Mouse (Mus musculus) A20 (cell line): Measurements from ENCODE around the gene Cib2.
"Not testable (repeated sequence)": the region's sequence is repeated elsewhere in the genome, so short reads cannot be mapped to it uniquely, and the experiment has no call there.

Source experiments
- DNase-seq: peaks from one replicate; pipeline ENCODE4 v3.0.0-alpha.2; 2011; ENCODE audit warnings: low read depth, low spot score

The Cib2 gene

DNA sequence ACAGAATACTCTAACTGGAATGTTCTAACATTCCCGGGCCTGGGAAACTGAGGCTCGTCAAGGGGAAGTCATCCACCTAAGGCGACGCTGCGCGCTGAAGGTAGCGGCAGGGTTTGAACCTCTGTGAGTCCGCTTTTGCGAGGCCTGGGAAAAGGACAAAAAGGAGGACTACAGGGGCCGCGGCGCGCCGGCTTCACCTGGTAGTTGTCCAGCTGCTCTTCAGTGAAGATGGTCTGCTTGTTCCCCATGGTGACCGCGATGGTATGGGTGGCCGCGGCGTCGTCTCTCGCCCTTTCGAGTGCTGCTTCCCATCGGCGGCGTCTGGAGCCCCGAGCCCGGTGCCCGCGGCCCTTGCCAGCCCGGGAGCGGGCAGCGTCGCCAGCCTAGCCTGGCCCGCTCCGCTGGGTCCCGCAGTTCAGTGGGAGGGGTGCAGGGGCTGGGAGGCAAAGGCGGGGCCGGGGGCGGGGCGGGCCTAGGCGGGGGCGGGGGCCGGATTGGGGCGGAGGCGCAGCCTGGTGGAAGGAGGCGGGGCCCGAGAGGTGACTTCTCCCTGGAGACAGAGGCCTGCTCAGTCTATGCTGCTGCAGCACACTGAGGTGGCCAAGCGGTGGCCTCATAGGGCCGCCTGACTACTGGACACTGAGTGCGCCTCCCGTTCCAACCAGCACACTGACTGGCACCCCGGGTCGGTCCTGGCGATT, at the start of gene Cib2:
Gene Cib2 (minus strand): TSS at position 448 of the 701 bp plus-strand sequence.
- DNase-seq, result peak; percentile 64

DNA sequence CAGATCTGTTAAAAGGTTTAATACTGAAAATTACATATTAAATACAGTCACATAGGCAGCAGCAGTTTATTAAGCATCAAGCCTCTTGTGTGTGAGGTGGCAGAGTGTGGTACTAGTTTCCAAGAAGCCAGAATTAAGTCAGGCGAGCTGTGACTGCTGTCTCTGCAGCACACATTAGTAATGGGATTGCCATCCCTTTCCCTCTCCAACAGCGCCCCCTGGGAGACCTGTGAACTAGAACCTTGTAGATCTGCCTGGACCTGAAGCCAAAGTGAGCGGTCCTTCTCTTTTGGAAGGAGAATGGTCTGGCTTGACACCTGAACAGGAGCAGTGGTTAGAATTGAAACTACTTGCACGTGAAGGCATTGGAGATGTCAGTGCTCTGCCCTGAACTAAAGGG, 44.9 kb upstream of the Cib2 start:
- peak; percentile 54 for DNase-seq

DNA sequence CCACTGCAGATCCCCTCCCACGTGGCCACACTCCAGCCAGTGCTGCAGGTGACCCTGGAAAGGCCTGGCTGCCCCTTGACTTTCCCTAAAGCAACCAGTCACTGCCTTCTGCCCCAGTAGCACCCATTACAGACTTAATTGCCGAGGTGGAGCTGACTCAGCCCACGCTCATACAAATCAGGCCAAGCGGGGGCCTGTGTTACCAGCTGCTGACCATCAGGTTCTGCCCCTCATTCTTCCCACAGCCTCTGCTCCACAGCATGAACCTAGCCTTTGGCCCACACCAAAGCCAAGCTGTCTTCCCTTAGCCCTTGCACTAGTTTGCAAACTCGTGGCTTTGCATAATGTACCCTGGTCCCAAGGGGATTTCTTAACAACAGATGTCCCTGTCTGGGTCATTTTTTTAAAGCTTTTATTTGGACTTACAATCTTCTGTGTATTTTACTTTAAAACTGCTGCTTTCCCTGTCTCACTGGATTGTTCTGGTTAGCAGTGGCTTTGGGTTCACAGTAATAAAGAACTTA, 44.2 kb upstream of the Cib2 start:
- DNase-seq, result peak; percentile 19

DNA sequence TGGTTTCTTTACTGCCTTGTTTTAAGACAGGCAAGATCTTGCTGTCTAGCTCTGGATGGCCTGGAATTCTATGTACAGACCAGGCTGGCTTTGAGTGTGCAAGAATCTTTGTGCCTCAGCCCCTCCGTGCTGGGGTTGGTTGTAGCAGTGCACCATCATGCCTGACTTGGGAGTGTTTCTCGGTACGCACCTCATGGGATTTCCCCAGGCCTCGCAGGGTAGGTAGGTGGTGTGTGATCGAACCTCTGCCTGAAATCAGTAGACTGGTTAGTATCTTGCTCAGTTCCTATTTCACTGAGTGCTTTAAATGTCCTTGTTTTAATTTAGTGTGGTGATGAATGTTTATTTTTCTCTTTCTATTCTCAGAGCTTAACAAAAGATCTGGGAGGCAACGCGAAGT, 42.9 kb upstream of the Cib2 start:
- no peak for DNase-seq

DNA sequence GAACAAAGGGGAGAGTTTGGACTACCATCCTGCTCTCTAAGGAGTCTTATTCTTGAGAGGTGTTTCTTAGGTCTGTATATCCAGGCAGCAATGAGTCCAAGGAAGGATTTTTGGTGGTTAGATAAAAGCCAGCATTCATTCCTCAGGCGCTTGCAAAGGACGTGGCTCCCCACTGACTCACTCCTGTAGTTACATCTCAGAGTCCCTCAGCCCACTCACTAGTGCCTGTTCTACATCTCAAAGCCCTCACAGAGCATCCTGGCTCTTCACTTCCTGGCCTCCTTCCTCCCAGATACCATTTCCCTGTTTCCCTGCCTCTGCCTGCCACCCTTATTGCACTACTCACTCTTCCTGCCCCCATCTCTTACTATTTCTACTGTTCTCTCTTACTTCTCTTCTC, 42.4 kb upstream of the Cib2 start:
- no peak for DNase-seq

DNA sequence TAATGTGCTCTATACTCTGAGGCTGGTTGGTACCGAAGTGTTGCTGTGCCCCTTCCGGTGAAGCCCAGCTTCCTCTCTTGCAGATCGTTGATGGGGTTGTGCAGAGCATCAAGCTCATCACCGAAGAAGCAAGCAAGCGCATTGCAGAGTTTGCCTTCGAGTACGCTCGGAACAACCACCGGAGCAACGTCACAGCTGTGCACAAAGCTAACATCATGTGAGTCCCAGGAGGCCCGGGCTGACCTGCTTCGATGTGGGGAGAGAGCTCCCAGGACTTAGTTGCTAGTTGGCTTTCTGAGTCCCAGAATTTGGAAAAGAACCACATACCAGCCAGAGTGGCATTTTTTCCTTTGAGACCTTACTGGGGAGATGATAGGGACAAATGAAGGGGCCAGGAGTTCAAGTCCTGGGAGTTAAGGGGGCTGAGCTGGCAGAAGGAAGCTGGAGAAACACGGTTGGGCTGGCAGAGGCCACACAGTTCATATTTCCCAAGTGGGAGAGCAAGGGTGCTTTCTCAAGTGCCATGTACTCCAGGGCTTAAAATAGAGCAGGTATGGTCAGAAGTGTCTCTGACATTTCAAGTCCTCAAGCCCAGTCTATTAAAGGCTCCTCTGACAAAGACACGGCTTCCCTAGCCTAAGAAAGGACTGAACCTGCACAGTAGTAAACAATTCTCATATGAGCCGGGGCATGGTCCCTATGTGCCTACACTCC, 36.9 kb upstream of the Cib2 start:
- DNase-seq, result no peak

DNA sequence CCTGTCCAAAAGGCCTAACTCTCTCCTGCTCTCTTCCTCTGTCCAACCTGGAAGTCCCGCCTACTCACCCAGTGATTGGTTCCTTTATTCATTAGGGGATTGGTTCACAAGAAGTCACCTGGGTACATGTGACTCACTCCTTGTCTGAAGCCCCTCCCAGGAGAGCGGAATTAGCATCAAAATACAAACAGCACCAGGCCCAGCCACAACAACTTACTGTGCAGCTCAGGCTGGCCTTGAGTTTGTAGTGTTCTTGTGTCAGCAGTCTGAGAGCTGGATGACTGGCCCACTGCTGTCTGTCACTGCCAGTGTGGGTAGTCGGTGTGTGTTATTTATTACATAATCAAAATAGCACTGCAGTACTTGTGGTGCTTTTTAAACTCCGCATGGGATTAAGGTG, 33.6 kb upstream of the Cib2 start:
- not testable (repeated sequence) for DNase-seq

DNA sequence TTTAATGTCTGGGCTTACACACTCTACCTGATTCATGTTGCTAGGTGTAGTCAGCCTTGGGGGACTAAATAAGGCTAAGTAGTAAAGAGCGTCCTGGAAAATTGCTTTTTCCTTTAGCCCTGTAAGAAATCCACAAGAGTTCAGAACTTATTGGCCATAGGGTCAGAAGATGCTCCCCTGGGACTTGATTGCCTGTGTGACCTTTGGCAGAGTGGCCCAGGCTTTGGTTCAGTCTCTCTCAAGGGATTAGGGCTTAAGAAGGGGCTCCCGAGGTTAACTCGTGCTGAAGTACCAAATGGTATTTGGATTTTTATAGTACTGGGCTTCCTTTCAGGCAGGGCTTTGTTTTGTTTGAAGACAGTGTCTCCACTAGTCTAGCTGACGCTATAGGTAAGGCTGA, 27.8 kb upstream of the Cib2 start:
- DNase-seq, result no peak

DNA sequence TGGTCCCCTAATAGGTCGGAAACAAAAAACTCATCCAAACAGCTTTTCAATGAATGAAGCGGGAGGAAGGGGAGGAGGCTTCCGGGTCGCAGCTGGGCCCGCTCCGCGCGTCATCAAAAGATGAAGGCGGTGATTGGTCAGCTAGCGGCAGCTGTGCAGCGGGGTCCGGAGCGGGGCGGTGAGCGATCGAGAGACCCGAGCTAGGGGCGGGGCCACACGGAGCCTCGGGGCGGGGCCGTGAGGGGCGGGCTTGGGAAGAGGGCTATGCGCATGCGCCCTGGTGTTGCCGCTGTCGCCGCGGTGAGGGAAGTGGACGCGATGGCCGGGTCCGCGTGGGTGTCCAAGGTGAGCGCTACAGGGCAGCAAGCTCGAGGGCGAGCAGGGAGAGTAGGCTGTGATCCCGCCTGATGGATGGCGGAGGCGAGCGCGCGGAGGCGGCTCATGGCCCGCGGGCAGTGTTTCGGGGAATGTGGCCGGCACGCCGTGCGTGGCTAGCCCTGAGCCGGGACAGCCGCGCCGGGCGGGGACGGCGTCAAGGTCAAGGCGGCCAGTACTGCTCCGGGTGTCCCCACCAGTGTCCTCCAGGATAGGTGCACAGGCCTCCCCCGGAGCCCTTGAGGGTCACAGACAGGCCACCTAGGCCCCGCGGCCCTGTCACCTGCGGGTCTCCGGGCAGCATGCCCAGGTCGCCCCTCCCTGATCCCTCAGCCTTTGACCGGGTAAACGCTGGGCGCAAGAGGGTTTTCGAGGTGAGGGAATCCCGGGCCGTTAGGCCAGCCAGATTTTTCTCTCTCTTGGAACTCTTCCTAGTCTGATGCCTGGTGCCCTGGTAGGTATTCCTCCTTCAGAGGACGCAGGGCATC, 26.4 kb upstream of the Cib2 start, which contains the start of gene Idh3a:
Gene Idh3a (plus strand): TSS at position 136 of the 863 bp plus-strand sequence.
- DNase-seq, result peak; percentile 98

DNA sequence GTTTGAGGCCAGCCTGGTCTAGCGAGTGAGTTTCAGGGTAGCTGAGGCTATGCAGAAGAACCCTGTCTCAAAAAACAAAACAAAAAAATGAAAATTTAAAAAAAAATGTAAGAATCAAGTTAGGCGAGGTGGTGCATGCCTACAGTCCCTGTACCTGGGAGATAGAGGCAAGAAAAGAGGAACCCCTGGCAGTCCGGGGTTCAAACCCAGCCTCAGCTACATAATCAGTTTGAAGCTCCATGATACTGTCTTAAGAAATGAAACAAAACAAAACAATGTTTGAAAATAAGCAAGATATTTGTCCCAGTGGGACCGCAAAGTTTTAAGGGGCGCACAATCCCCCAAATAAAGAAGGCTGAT, 25.8 kb upstream of the Cib2 start:
- no peak for DNase-seq

DNA sequence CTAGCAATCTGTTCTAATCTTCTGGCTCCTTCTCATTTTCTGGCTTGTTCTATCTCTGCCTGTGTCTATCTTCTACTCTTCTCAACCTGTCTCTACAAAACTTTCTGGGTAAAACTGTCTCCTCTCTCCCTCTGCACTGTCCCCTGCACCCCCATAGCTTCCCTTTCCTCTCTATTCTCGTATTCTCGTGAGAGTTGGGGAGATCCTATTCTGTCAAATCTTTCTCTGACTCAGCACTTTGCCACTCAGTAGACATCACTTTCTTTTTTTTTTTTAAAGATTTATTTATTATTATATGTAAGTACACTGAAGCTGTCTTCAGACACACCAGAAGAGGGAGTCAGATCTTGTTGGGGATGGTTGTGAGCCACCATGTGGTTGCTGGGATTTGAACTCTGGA, 24.1 kb upstream of the Cib2 start:
- DNase-seq, result not testable (repeated sequence)

DNA sequence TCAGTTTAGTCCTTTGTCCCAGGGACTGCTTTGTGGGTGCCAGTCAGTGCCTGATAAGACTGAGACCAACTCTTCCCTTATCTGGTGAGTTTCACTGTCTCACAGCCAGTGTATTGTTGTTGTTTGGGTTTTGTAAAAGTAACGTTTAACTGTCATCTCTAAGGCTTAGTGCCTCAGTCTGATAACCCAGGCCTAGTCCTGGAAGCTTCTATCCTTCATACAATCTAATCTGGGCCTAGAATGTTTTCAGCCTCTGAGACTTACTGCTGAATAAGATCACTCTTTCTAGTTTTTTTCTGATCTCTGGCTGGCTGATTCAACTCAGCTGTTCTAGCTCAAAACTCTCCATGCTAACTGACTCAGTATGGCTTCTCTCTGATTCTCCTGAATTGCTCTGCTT, 23.7 kb upstream of the Cib2 start:
- no peak for DNase-seq

DNA sequence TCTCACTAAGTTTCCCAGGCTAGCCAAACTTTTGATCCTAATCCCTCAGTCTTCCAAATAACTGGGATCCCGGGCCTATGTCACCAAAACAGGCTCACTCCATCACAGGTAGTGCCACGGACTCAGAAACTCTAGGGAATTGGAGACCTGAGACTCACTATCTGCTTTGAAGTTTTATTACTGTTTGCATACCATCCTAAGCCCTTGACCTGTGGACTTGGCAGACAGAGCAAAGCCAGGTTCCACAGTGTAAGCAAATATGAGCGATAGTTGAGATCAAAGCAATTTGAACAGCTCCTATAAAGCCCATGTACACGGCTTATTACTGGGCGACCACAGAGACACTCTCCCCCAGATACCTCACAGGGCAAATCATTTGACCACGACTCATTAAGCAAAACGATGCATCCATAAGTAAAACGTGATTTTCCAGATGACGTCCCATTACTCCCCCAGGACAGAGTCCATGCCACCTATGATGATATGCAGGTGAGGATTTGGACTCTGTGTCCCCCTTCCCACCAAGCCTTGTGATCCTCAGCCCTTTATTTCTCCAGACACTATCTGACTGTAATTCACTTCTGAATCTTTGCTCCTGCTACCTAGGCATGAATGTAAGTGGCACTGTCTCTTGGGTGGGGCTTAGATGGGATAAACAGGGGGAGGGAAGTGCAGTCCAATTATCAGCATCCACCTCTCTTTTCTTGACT, 11.3 kb upstream of the Cib2 start:
- no peak for DNase-seq

DNA sequence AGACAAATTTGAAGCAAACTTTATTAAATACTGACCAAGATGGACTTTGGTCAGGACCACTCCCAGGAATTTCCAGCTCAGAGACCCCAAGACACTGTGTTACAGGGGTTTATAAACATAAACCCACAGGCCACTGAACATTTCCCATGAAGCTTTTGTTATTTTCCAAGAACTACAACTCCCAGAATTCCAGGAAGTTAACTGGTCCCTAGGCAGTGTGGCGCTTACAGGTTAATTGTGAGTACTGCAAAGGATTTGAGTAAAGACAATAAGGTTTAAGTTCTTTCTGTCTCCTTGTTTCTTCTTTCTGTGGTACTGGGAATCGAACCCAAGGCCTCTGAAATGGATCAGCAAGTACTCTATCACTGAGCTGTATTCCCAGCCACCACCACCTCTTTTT, 8.7 kb upstream of the Cib2 start:
- no peak for DNase-seq

DNA sequence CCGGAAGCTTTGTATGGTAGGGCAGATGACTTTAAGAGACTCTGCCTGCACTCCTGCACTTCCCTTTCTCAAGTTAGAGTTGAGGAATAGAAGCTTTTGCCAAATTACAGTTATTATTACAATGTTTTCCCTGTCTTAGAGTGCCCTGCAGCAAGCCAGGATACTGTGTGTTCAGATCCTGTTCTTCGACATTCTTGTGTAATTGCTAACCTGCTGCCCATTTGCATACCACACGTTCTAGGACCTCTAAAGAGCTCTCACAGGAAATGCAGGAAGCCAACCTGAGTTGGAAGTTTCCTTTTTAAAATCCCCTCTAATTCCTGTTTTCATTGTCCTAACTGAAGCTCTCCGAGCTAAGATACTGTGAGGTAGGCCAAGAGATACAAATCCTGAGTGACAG, 6.9 kb upstream of the Cib2 start:
- DNase-seq, result no peak

DNA sequence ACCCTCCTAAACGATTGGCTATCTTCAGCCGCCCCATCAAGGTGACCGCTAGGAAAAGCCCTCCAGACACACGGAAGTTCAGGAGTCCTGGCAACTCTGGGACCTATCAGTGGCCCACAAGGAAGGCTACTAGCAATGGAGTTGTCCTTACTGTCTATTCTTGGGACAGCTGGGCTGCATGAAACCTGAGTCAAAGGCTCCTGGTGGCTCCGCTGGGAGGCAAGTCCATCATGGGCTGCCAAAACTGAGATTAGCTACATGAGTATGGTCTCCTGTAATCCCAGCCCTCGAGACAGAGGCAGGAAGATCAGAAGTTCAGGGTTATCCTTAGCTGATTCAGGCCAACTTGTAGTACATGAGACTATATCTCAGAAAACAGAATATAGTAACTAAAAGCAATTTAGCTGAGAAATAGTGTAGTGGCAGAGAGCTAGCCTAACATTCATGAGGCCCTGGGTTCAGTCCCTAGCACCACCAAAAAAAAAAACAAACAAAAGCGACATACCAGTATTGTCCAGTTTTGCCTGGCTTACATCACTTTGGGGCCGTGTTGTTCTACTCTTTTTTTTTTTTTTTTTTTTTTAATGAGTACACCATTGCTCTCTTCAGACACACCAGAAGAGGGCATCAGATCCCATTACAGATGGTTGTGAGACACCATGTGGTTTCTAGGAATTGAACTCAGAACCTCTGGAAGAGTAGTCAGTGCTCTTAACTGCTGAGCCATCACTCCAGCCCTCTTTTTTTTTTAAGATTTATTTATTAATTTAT, 998 bp upstream of the Cib2 start:
- no peak for DNase-seq

DNA sequence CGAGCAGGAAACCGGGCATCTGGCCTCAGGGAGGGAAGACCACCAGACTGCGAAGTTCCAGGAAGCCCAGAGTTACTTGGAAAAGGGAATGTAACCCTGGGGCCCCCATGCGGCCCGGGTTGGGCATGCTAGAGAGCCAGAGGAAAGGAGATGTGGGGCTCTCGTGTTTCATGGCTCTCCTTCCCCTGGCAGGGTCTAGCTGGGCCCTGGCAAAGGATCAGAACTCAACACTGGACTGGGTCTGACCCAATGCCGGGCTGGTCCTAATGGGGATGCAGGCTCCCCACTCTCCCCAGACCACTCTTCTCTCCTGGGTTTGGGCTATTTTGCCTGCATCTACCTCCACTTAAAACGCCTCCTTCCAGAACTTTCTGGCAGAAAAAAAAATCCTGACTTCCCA, 1.3 kb downstream of the Cib2 start:
- no peak for DNase-seq

DNA sequence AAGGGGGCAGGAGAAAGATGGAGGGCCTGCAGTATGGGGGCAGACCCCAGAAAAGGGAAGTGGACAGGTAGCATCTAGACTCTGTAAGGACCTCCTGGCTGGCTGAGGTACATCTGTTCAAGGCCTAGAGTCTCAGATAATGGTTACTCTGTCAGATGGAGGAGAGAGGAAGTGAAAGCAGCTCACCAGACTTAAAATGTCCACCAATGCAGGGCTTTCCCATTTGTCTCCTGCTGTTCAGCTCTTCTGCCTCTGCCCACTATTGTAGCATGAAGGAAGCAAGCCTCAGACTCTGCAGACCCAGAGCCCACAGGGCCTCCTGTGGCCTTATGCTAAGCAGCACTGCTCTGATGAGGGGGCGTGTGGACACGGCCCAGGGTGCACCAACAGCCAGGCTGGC, 5.0 kb downstream of the Cib2 start:
- DNase-seq, result peak; percentile 87

DNA sequence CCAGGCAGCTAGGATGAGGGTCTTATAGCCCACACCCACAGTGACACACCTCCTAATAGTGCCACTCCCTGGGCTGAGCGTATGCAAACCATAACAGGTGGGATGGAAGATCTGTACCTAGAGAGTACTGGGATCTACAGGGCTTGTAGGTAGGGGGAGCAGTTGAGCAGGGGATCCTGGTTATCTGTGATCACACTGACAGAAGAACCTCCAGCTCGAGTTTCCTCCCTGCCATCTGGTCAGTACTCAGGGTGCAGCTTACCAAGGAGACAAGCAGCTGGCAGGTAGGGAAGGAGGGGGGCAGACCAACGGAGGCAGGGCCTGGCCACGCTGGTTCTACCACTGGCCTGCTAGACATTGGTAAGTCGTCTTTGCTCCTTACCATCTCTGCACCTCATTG, 7.6 kb downstream of the Cib2 start:
- DNase-seq, result peak; percentile 48

DNA sequence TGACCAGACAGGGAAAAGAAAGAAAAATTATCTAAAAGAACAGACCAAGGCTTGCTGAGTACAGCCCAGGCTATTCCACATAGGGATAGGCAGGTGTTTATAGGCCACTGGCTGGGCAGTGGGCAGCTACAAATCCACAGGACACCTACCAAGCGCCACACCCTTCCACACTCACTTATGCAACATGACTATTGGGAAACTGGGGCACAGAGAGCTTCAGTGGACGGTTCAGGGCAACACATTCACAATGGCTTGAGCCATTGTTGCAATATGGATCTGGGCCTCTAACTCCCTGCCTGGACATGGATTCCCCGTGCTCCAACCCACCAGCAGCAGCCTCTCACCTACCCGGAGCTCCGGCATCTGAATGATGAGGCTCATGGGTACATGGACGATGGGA, 10.6 kb downstream of the Cib2 start:
- no peak for DNase-seq

DNA sequence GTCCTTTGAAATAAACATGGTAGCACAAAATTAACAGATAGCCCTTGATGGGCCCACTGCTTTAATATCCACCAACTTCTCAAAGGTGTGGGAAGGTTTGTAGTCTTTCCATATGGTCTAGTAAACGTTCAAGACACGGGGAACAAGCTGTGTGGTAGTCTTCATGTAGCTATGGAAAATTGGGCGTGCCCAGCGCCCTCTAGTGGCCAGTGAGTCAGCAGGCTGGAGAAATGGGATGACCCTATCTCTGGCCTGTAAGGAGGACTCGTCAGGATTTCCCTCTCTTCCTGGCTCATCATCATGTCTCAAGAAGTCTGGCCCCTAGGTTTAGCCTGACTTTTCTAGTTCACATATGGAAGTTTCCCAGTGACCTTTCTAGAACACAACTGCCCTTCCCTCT, 12.5 kb downstream of the Cib2 start:
- peak; percentile 60 for DNase-seq
